Mouse (Mus musculus): Measurements from ENCODE around the gene Ick. TPM values are rescaled to one million over a fixed set of nuclear protein-coding genes. Genes with fewer than 3 reads are reported as not detected.
"Not testable (repeated sequence)": the region's sequence is repeated elsewhere in the genome, so short reads cannot be mapped to it uniquely, and the experiment has no call there.

Ick gene
- total and polyA plus RNA-seq, 2 experiments from 2014 or later: 35.2 to 36.7 TPM

- DNase-seq (ENCODE audit: low spot score): peak; percentile 23
- WGBS: 60% methylated on average over 10 of the region's 10 CpGs
- TF ChIP-seq CTCF (IDR thresholded peaks at IDR 0.05; ENCODE audit: low read depth): no peak
Measured at GRCm38 (mm10) chr9:78126643-78127042, 17.7 kb downstream of the Ick start.

GRCm38 (mm10) chr9:78135658-78136057 lies 26.7 kb downstream of the Ick start:
- DNase-seq (ENCODE audit: low spot score): no peak
- Histone ChIP-seq H3K9me3 (ENCODE audit: low read length) (no peaks in the 10 kb centered on the region), H3K4me1 (ENCODE audit: insufficient read depth, low read length) (no peaks in the 10 kb centered on the region), H3K27me3 (ENCODE audit: insufficient read depth, low read length) (no peaks in the 10 kb centered on the region), H3K9ac (replicated peaks; ENCODE audit: low read length) (no peak overlapping the region), H3K27ac (no peak overlapping the region), H3K4me2 (ENCODE audit: low read depth, low read length) (no peak overlapping the region), H3K36me3 (ENCODE audit: insufficient read depth, low read length) (peaks cover 21% of the 10 kb centered on the region), H3K4me3 (ENCODE audit: low read length) (no peak overlapping the region)
- no peak for ATAC-seq
- TF ChIP-seq CTCF (IDR thresholded peaks at IDR 0.05; ENCODE audit: low read depth): no peak
- WGBS: 44% methylated on average over 7 of the region's 7 CpGs

More at GRCm38 (mm10) chr9:78126643-78127042, 17.7 kb downstream of the Ick start:
- peaks cover 6% of the 10 kb centered on the region; the same call in 1 of the 2 replicates for H3K4me1 ChIP-seq (ENCODE audit: insufficient read depth, low read length)
- no peak for ATAC-seq
- H3K4me3 ChIP-seq (ENCODE audit: low read length): no peak overlapping the region
- H3K27me3 ChIP-seq (ENCODE audit: insufficient read depth, low read length): no peaks in the 10 kb centered on the region
- no peak overlapping the region for H3K9ac ChIP-seq (replicated peaks; ENCODE audit: low read length)
- H3K4me2 ChIP-seq (ENCODE audit: low read depth, low read length): no peak overlapping the region
- 0 out of 2 replicates have a peak, but pooled peaks cover 3% of the 10 kb centered on the region for H3K36me3 ChIP-seq (ENCODE audit: insufficient read depth, low read length)
- H3K9me3 ChIP-seq (ENCODE audit: low read length): no peaks in the 10 kb centered on the region
- H3K27ac ChIP-seq: peak overlapping the region; percentile 26; the same call in 1 of the 2 replicates

GRCm38 (mm10) chr9:78138044-78138676 lies 29.2 kb downstream of the Ick start:
- Histone ChIP-seq H3K27me3 (ENCODE audit: insufficient read depth, low read length) (no peaks in the 10 kb centered on the region), H3K4me3 (ENCODE audit: low read length) (no peak overlapping the region), H3K9me3 (ENCODE audit: low read length) (no peaks in the 10 kb centered on the region), H3K36me3 (ENCODE audit: insufficient read depth, low read length) (peaks cover 21% of the 10 kb centered on the region), H3K4me2 (ENCODE audit: low read depth, low read length) (no peak overlapping the region), H3K9ac (replicated peaks; ENCODE audit: low read length) (no peak overlapping the region), H3K27ac (no peak overlapping the region), H3K4me1 (ENCODE audit: insufficient read depth, low read length) (no peaks in the 10 kb centered on the region)
- TF ChIP-seq CTCF (IDR thresholded peaks at IDR 0.05; ENCODE audit: low read depth): no peak
- WGBS: 87% methylated on average over 9 of the region's 9 CpGs
- DNase-seq (ENCODE audit: low spot score): no peak
- no peak for ATAC-seq

GRCm38 (mm10) chr9:78139463-78139862 lies 30.5 kb downstream of the Ick start:
- H3K36me3 ChIP-seq (ENCODE audit: insufficient read depth, low read length): peaks cover 24% of the 10 kb centered on the region
- WGBS: 95% methylated on average over 4 of the region's 4 CpGs
- no peaks in the 10 kb centered on the region for H3K27me3 ChIP-seq (ENCODE audit: insufficient read depth, low read length)
- DNase-seq (ENCODE audit: low spot score) (no peak), ATAC-seq (no peak)
- H3K9me3 ChIP-seq (ENCODE audit: low read length): no peaks in the 10 kb centered on the region
- H3K4me1 ChIP-seq (ENCODE audit: insufficient read depth, low read length): no peaks in the 10 kb centered on the region
- H3K9ac ChIP-seq (replicated peaks; ENCODE audit: low read length): no peak overlapping the region
- no peak overlapping the region for H3K4me3 ChIP-seq (ENCODE audit: low read length)
- no peak overlapping the region for H3K27ac ChIP-seq
- H3K4me2 ChIP-seq (ENCODE audit: low read depth, low read length): no peak overlapping the region
- no peak for TF ChIP-seq CTCF (IDR thresholded peaks at IDR 0.05; ENCODE audit: low read depth)

DNA sequence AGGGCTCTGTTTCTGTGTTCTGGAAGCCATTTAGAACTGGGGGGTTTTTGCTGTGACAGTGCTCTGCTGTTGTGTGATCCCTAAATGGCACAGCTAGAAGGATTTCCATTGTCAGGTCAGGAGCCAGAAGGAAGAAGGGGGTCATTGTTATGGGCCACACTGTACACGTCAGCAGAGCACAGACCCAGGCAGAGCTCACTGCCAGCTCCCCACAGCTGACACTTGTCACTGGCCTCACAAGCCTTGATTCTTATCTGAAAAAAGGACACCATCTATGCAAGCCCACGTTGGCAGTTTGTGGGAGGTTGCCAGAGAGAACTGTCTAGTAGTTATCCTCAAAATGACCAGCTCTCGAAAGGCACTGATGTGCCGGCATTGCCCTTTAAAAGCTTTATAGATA lies 37.1 kb downstream of the Ick start:
- H3K4me2 ChIP-seq (ENCODE audit: low read depth, low read length): no peak overlapping the region
- ATAC-seq: peak; percentile 61
- no peaks in the 10 kb centered on the region for H3K9me3 ChIP-seq (ENCODE audit: low read length)
- no peak for TF ChIP-seq CTCF (IDR thresholded peaks at IDR 0.05; ENCODE audit: low read depth)
- H3K4me3 ChIP-seq (ENCODE audit: low read length): no peak overlapping the region
- DNase-seq (ENCODE audit: low spot score): peak; percentile 14
- H3K36me3 ChIP-seq (ENCODE audit: insufficient read depth, low read length): peaks cover 27% of the 10 kb centered on the region
- no peak overlapping the region for H3K9ac ChIP-seq (replicated peaks; ENCODE audit: low read length)
- H3K27ac ChIP-seq: peak overlapping the region; percentile 16; the same call in 1 of the 2 replicates
- no peaks in the 10 kb centered on the region for H3K27me3 ChIP-seq (ENCODE audit: insufficient read depth, low read length)
- H3K4me1 ChIP-seq (ENCODE audit: insufficient read depth, low read length): no peaks in the 10 kb centered on the region
- WGBS: 50% methylated on average over 4 of the region's 4 CpGs

- Histone ChIP-seq H3K27me3 (ENCODE audit: insufficient read depth, low read length) (no peaks in the 10 kb centered on the region), H3K4me1 (ENCODE audit: insufficient read depth, low read length) (no peaks in the 10 kb centered on the region), H3K9me3 (ENCODE audit: low read length) (no peaks in the 10 kb centered on the region), H3K27ac (peak overlapping the region; percentile 16; the same call in 1 of the 2 replicates), H3K36me3 (ENCODE audit: insufficient read depth, low read length) (peaks cover 29% of the 10 kb centered on the region), H3K4me2 (ENCODE audit: low read depth, low read length) (no peak overlapping the region), H3K4me3 (ENCODE audit: low read length) (no peak overlapping the region), H3K9ac (replicated peaks; ENCODE audit: low read length) (no peak overlapping the region)
- DNase-seq (ENCODE audit: low spot score): no peak
- no peak for TF ChIP-seq CTCF (IDR thresholded peaks at IDR 0.05; ENCODE audit: low read depth)
- 75% methylated on average over 6 of the region's 6 CpGs for WGBS
- ATAC-seq: peak; percentile 54; the same call in 1 of the 2 replicates
Measured at GRCm38 (mm10) chr9:78146627-78147026, 37.6 kb downstream of the Ick start.

DNA sequence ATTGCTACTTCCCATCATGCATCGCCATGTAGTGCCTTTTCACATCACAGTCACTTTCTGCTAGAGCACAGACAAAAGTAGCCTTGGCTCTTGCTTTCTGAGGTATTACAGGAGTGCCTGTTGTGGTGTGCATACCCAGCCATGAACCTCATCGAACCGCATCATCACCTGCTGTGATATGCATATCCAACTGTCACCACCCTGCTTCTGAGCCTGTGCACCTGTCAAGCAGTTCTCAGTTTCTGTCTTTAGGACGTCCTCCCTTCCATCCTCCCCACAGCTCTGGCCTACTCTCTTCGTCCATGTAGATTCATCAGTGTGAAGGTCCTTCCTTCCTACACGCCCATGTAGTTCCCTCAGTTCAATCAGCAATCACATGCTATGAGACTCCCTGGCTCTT lies 39.2 kb downstream of the Ick start:
- ATAC-seq: no peak
- 85% methylated on average over 6 of the region's 6 CpGs for WGBS
- H3K9ac ChIP-seq (replicated peaks; ENCODE audit: low read length): no peak overlapping the region
- H3K4me1 ChIP-seq (ENCODE audit: insufficient read depth, low read length): no peaks in the 10 kb centered on the region
- no peaks in the 10 kb centered on the region for H3K27me3 ChIP-seq (ENCODE audit: insufficient read depth, low read length)
- TF ChIP-seq CTCF (IDR thresholded peaks at IDR 0.05; ENCODE audit: low read depth): no peak
- no peak overlapping the region for H3K27ac ChIP-seq
- peaks cover 22% of the 10 kb centered on the region; the same call in 1 of the 2 replicates for H3K36me3 ChIP-seq (ENCODE audit: insufficient read depth, low read length)
- no peak overlapping the region for H3K4me3 ChIP-seq (ENCODE audit: low read length)
- H3K9me3 ChIP-seq (ENCODE audit: low read length): no peaks in the 10 kb centered on the region
- no peak for DNase-seq (ENCODE audit: low spot score)
- H3K4me2 ChIP-seq (ENCODE audit: low read depth, low read length): no peak overlapping the region

GRCm38 (mm10) chr9:78149770-78150169 lies 40.8 kb downstream of the Ick start:
- not testable (repeated sequence) for H3K27me3 ChIP-seq (ENCODE audit: insufficient read depth, low read length); DNase-seq (ENCODE audit: low spot score); H3K4me3 ChIP-seq (ENCODE audit: low read length); ATAC-seq; H3K4me2 ChIP-seq (ENCODE audit: low read depth, low read length); H3K27ac ChIP-seq; H3K4me1 ChIP-seq (ENCODE audit: insufficient read depth, low read length); H3K9me3 ChIP-seq (ENCODE audit: low read length); H3K9ac ChIP-seq (replicated peaks; ENCODE audit: low read length)
- peaks cover 26% of the 10 kb centered on the region for H3K36me3 ChIP-seq (ENCODE audit: insufficient read depth, low read length)
- WGBS: 86% methylated on average over 2 of the region's 2 CpGs

Measured in hindbrain, postnatal 0 days (tissue).